Mouse (Mus musculus): ENCODE measurements at regions not wholly inside any gene's neighbourhood (a gene's known extent, or its start where the extent isn't known, plus 50 kb on each side); places are given as distances from the start of the nearest gene placed in this dataset.

DNA sequence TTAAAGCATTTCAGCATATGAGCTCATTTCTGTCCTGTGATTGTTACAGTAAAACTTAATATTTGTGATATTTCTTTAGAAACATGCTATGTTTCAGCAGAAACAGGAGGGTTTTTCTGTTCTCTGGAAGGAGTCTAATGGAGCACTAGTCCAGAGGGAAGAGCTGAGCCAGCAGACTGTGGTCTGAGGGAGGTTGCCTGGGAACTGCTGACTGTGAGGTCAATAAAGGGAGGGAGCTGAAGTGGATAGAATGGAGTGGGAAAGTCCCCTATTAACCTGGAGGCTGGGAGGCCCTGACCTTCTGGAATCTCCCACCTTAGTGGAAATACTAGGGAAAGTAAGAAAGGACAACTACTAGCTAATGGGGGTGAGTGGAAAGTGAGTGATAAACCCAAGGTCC lies 129.5 kb downstream of the Ogfrl1 start:
- H3K36me3 ChIP-seq (replicated peaks; ENCODE audit: control insufficient read depth, insufficient read depth): 0 out of 2 replicates have a peak, but pooled peaks cover 3% of the 10 kb centered on the region
- H3K27ac ChIP-seq: no peak overlapping the region
- no peak overlapping the region for H3K4me2 ChIP-seq (replicated peaks)
- DNase-seq (ENCODE audit: low spot score): no peak
- no peaks in the 10 kb centered on the region for H3K27me3 ChIP-seq (ENCODE audit: control insufficient read depth, insufficient read depth, low read length)
- no peaks in the 10 kb centered on the region for H3K9me3 ChIP-seq (ENCODE audit: control insufficient read depth, low read length)
- H3K4me3 ChIP-seq (replicated peaks; ENCODE audit: low read length): no peak overlapping the region
- H3K9ac ChIP-seq: no peak overlapping the region
- ATAC-seq (ENCODE audit: low FRiP score): no peak
- peaks cover 13% of the 10 kb centered on the region for H3K4me1 ChIP-seq (replicated peaks; ENCODE audit: control insufficient read depth, insufficient read depth, low read length)

- ATAC-seq (ENCODE audit: low FRiP score) (no peak), DNase-seq (ENCODE audit: low spot score) (no peak)
- no peaks in the 10 kb centered on the region for H3K27me3 ChIP-seq (ENCODE audit: control insufficient read depth, insufficient read depth, low read length)
- H3K36me3 ChIP-seq (replicated peaks; ENCODE audit: control insufficient read depth, insufficient read depth): 0 out of 2 replicates have a peak, but pooled peaks cover 3% of the 10 kb centered on the region
- H3K9ac ChIP-seq: no peak overlapping the region
- no peak overlapping the region for H3K4me3 ChIP-seq (replicated peaks; ENCODE audit: low read length)
- H3K4me2 ChIP-seq (replicated peaks): no peak overlapping the region
- WGBS: 84% methylated on average over 3 of the region's 3 CpGs
- no peak overlapping the region for H3K27ac ChIP-seq
- H3K4me1 ChIP-seq (replicated peaks; ENCODE audit: control insufficient read depth, insufficient read depth, low read length): peaks cover 8% of the 10 kb centered on the region
- no peaks in the 10 kb centered on the region for H3K9me3 ChIP-seq (ENCODE audit: control insufficient read depth, low read length)
Measured at GRCm38 (mm10) chr1:23265556-23266232, 131.9 kb downstream of the Ogfrl1 start.

GRCm38 (mm10) chr1:23264251-23264650 lies 133.3 kb downstream of the Ogfrl1 start:
- 58% methylated on average over 3 of the region's 3 CpGs for WGBS
- Histone ChIP-seq H3K27me3 (ENCODE audit: control insufficient read depth, insufficient read depth, low read length) (no peaks in the 10 kb centered on the region), H3K36me3 (replicated peaks; ENCODE audit: control insufficient read depth, insufficient read depth) (no peaks in the 10 kb centered on the region), H3K9ac (no peak overlapping the region), H3K9me3 (ENCODE audit: control insufficient read depth, low read length) (no peaks in the 10 kb centered on the region), H3K4me1 (replicated peaks; ENCODE audit: control insufficient read depth, insufficient read depth, low read length) (peaks cover 8% of the 10 kb centered on the region), H3K27ac (no peak overlapping the region), H3K4me3 (replicated peaks; ENCODE audit: low read length) (no peak overlapping the region), H3K4me2 (replicated peaks) (no peak overlapping the region)
- ATAC-seq (ENCODE audit: low FRiP score) (no peak), DNase-seq (ENCODE audit: low spot score) (no peak)

GRCm38 (mm10) chr1:23263798-23264197 lies 133.8 kb downstream of the Ogfrl1 start:
- Histone ChIP-seq H3K27ac (no peak overlapping the region), H3K36me3 (replicated peaks; ENCODE audit: control insufficient read depth, insufficient read depth) (no peaks in the 10 kb centered on the region), H3K4me3 (replicated peaks; ENCODE audit: low read length) (no peak overlapping the region), H3K27me3 (ENCODE audit: control insufficient read depth, insufficient read depth, low read length) (no peaks in the 10 kb centered on the region), H3K4me1 (replicated peaks; ENCODE audit: control insufficient read depth, insufficient read depth, low read length) (peaks cover 8% of the 10 kb centered on the region), H3K4me2 (replicated peaks) (no peak overlapping the region), H3K9ac (no peak overlapping the region), H3K9me3 (ENCODE audit: control insufficient read depth, low read length) (no peaks in the 10 kb centered on the region)
- DNase-seq (ENCODE audit: low spot score): no peak
- 56% methylated on average over 4 of the region's 4 CpGs for WGBS
- no peak for ATAC-seq (ENCODE audit: low FRiP score)

DNA sequence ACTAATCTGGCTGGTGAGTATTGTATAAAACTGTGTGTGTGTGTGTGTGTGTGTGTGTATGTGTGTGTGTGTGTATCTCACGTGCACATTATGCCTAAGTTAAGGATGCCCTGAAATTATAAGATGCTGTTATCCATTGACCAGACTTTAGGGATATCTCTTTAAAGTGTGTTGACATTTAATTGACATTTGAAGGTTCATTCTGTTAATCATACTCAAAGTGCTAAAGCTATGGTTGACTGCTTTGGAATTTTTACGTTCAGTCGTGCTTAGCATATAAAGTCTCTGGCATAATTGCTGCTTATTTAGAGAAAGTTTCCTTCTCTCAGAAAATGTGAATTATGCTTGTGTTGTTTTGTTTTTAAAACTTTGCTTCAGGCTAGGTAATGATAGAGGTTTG lies 135.9 kb downstream of the Ogfrl1 start:
- H3K4me2 ChIP-seq (replicated peaks): no peak overlapping the region
- no peaks in the 10 kb centered on the region for H3K27me3 ChIP-seq (ENCODE audit: control insufficient read depth, insufficient read depth, low read length)
- no peaks in the 10 kb centered on the region for H3K36me3 ChIP-seq (replicated peaks; ENCODE audit: control insufficient read depth, insufficient read depth)
- H3K4me3 ChIP-seq (replicated peaks; ENCODE audit: low read length): no peak overlapping the region
- 67% methylated on average over 3 of the region's 3 CpGs for WGBS
- ATAC-seq (ENCODE audit: low FRiP score) (no peak), DNase-seq (ENCODE audit: low spot score) (no peak)
- no peak overlapping the region for H3K27ac ChIP-seq
- H3K4me1 ChIP-seq (replicated peaks; ENCODE audit: control insufficient read depth, insufficient read depth, low read length): peaks cover 15% of the 10 kb centered on the region
- H3K9ac ChIP-seq: no peak overlapping the region
- no peaks in the 10 kb centered on the region for H3K9me3 ChIP-seq (ENCODE audit: control insufficient read depth, low read length)

GRCm38 (mm10) chr1:23257306-23257895 lies 140.2 kb downstream of the Ogfrl1 start:
- H3K4me3 ChIP-seq (replicated peaks; ENCODE audit: low read length): peak overlapping the region; percentile 86
- H3K4me2 ChIP-seq (replicated peaks): peak overlapping the region; percentile 69
- H3K9me3 ChIP-seq (ENCODE audit: control insufficient read depth, low read length): no peaks in the 10 kb centered on the region
- H3K27ac ChIP-seq: peak overlapping the region; percentile 95
- WGBS: 20% methylated on average over 10 of the region's 10 CpGs
- peaks cover 7% of the 10 kb centered on the region for H3K4me1 ChIP-seq (replicated peaks; ENCODE audit: control insufficient read depth, insufficient read depth, low read length)
- H3K27me3 ChIP-seq (ENCODE audit: control insufficient read depth, insufficient read depth, low read length): no peaks in the 10 kb centered on the region
- no peak for ATAC-seq (ENCODE audit: low FRiP score)
- peak overlapping the region; percentile 73 for H3K9ac ChIP-seq
- H3K36me3 ChIP-seq (replicated peaks; ENCODE audit: control insufficient read depth, insufficient read depth): no peaks in the 10 kb centered on the region
- no peak for DNase-seq (ENCODE audit: low spot score)

DNA sequence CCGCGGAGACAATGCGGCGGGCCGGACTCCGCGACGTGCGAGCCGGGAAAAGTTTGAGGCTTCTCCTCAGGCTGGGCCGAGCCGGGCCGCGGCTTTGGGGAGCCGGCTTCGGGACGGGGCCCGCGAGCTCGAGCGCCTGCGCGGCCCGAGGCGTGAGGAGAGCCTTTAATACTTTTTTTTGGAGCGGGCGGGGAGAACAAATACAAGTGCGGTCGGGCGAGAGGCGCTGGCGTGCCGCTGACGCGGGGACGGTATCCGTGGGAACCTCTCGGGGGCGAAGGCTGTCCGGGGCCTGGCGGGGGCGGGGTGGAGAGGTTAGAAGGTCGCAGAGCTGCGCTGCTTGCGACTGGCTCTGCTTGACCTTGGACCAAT lies 141.0 kb downstream of the Ogfrl1 start:
- peak overlapping the region; percentile 86 for H3K4me3 ChIP-seq (replicated peaks; ENCODE audit: low read length)
- peak; percentile 69 for DNase-seq (ENCODE audit: low spot score)
- ATAC-seq (ENCODE audit: low FRiP score): no peak
- H3K9me3 ChIP-seq (ENCODE audit: control insufficient read depth, low read length): no peaks in the 10 kb centered on the region
- H3K4me2 ChIP-seq (replicated peaks): peak overlapping the region; percentile 69
- H3K4me1 ChIP-seq (replicated peaks; ENCODE audit: control insufficient read depth, insufficient read depth, low read length): peaks cover 7% of the 10 kb centered on the region
- WGBS: under 1% methylated on average over 45 of the region's 45 CpGs
- H3K27ac ChIP-seq: peak overlapping the region; percentile 95
- H3K27me3 ChIP-seq (ENCODE audit: control insufficient read depth, insufficient read depth, low read length): no peaks in the 10 kb centered on the region
- peak overlapping the region; percentile 73 for H3K9ac ChIP-seq
- H3K36me3 ChIP-seq (replicated peaks; ENCODE audit: control insufficient read depth, insufficient read depth): no peaks in the 10 kb centered on the region

DNA sequence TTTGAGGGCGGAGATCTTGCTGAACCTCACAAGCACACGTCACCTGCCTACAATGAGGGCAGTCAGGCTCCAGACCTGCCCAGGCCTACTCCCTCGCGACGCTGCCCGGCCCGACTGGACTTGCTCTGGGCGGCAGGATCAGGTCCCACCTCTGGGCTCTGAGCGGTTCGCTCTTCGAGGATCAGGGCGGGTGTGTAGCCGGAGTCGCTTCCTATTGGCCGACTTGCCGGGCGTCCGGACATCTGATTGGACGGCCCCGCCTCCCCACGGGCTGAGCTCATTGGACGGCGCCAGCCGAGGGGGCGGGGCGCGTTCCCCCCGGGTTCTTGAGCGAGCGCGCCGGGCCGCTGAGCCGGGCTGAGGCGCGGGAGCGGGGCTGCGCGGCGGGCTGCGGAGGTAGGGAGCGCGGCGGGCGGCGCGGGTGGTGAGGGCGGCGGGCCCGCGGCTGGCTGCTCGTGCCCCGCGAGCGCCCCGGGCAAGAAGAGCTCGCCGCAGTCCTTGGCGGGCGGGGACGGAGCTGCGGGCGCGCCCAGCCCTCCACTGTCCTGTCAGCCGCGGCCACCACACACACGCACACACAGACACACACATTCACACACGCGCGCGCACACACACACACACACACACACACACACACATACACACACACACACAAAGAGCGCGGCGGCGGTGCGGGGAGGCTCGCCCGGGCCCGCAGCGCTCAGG lies 141.5 kb downstream of the Ogfrl1 start:
- Histone ChIP-seq H3K36me3 (replicated peaks; ENCODE audit: control insufficient read depth, insufficient read depth) (no peaks in the 10 kb centered on the region), H3K4me2 (replicated peaks) (peak overlapping the region; percentile 69), H3K9me3 (ENCODE audit: control insufficient read depth, low read length) (no peaks in the 10 kb centered on the region), H3K9ac (peak overlapping the region; percentile 73), H3K27me3 (ENCODE audit: control insufficient read depth, insufficient read depth, low read length) (no peaks in the 10 kb centered on the region), H3K4me1 (replicated peaks; ENCODE audit: control insufficient read depth, insufficient read depth, low read length) (peaks cover 7% of the 10 kb centered on the region), H3K4me3 (replicated peaks; ENCODE audit: low read length) (peak overlapping the region; percentile 86), H3K27ac (peak overlapping the region; percentile 95)
- ATAC-seq (ENCODE audit: low FRiP score): peak; percentile 99
- peak; percentile 98 for DNase-seq (ENCODE audit: low spot score)
- under 1% methylated on average over 54 of the region's 80 CpGs for WGBS

DNA sequence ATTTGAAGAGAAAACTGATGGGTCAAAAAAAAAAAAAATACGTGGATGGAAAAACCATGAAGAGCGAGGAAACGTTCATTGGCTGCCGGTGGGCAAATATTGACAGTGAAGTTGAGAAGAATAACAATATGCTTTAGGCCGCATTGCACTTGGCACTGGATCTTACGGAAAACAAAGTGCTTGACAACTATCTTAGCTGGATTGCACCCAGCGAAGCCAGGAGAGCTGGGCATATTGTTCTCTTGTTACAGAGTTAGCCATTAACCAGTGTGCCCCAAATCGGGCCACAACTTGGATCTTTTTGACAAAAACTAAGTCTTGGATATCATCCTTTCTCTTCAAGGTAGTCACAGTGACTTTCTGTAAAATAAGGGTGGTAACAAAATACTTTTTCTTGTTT lies 143.3 kb downstream of the Ogfrl1 start:
- WGBS: 79% methylated on average over 8 of the region's 8 CpGs

More for the DNA sequence above, 143.3 kb downstream of the Ogfrl1 start:
- Histone ChIP-seq H3K4me1 (replicated peaks; ENCODE audit: control insufficient read depth, insufficient read depth, low read length) (peaks cover 7% of the 10 kb centered on the region), H3K27ac (no peak overlapping the region), H3K27me3 (ENCODE audit: control insufficient read depth, insufficient read depth, low read length) (no peaks in the 10 kb centered on the region), H3K9me3 (ENCODE audit: control insufficient read depth, low read length) (no peaks in the 10 kb centered on the region), H3K36me3 (replicated peaks; ENCODE audit: control insufficient read depth, insufficient read depth) (no peaks in the 10 kb centered on the region), H3K4me3 (replicated peaks; ENCODE audit: low read length) (no peak overlapping the region), H3K4me2 (replicated peaks) (no peak overlapping the region), H3K9ac (no peak overlapping the region)
- DNase-seq (ENCODE audit: low spot score) (no peak), ATAC-seq (ENCODE audit: low FRiP score) (no peak)

Data from hindbrain, embryonic 14.5 days (tissue).